Mouse (Mus musculus) forebrain, postnatal 0 days (tissue): ENCODE data around the gene Pin4. TPM values are rescaled to one million over a fixed set of nuclear protein-coding genes. Genes with fewer than 3 reads are reported as not detected.

Source experiments
- ATAC-seq: fragments of 200-750 bp; cut with Nextera tagmentation; 2 replicates; pipeline ENCODE4 v1.8.0; 2017; ENCODE audit warnings: mild to moderate bottlenecking, moderate library complexity
- DNase-seq: peaks from one replicate; pipeline ENCODE4 v3.0.0-alpha.2; 2015
- H3K27ac ChIP-seq: fragments of 300-500 bp; sonication (generic); 2 replicates; pipeline ENCODE4 v1.5.1; 2014; ENCODE audit warnings: low read depth, mild to moderate bottlenecking, antibody characterized with exemption, low read length, moderate library complexity, mixed read lengths
- H3K27me3 ChIP-seq: fragments of 300-500 bp; sonication (generic); 2 replicates; pipeline ENCODE4 v1.6.1; 2014; ENCODE audit warnings: mild to moderate bottlenecking, low read length, mixed read lengths; ENCODE audit not compliant: insufficient read depth
- H3K36me3 ChIP-seq: fragments of 300-500 bp; sonication (generic); 2 replicates; pipeline ENCODE4 v1.6.1; 2014; ENCODE audit warnings: mild to moderate bottlenecking, moderate library complexity; ENCODE audit not compliant: insufficient read depth
- H3K4me1 ChIP-seq: fragments of 300-500 bp; sonication (generic); 2 replicates; pipeline ENCODE4 v1.6.1; 2014; ENCODE audit warnings: antibody characterized with exemption; ENCODE audit not compliant: insufficient read depth
- H3K4me2 ChIP-seq: fragments of 300-500 bp; sonication (generic); 2 replicates; pipeline ENCODE4 v1.6.1; 2014; ENCODE audit warnings: low read depth, mild to moderate bottlenecking, moderate library complexity
- H3K4me3 ChIP-seq: fragments of 300-500 bp; sonication (generic); 2 replicates; pipeline ENCODE4 v1.5.1; 2014; ENCODE audit warnings: low read depth, low read length, mixed read lengths
- H3K9ac ChIP-seq: fragments of 300-500 bp; sonication (generic); 2 replicates; pipeline ENCODE4 v1.6.1; 2014; ENCODE audit warnings: mild to moderate bottlenecking
- H3K9me3 ChIP-seq: fragments of 300-500 bp; sonication (generic); 2 replicates; pipeline ENCODE4 v1.6.1; 2016; ENCODE audit warnings: low read length
- CTCF ChIP-seq: sonication (generic); IDR thresholded peaks from 2 replicates; pipeline ENCODE4 v1.5.1; 2016; ENCODE audit warnings: antibody characterized with exemption, control low read depth, low read depth
- WGBS: fragments of 180-500 bp; shearing (Covaris S2); extraction: QIAGEN DNeasy Blood & Tissue Kit; methylation state at CpG from one replicate; pipeline ENCODE4 v1.1.7; 2014; 5-methylcytosine and 5-hydroxymethylcytosine counted together
- polyA plus RNA-seq: library from polyadenylated mRNA; unstranded; fragments of >200 nt; fragmentation: Nextera tagmentation; extraction: Ambion mirVana; gene quantifications from 2 replicates; pipeline ENCODE4 v1.2.1, GENCODE M21; 2015
- total RNA-seq: library from RNA; depleted of rRNA; stranded (reverse); fragments of >200 nt; gene quantifications from 2 replicates; pipeline ENCODE4 v1.2.3, GENCODE M21; 2014; rRNA removed

The Pin4 gene
- total and polyA plus RNA-seq, 2 experiments from 2014 or later = 27.7 to 52.6 TPM

DNA sequence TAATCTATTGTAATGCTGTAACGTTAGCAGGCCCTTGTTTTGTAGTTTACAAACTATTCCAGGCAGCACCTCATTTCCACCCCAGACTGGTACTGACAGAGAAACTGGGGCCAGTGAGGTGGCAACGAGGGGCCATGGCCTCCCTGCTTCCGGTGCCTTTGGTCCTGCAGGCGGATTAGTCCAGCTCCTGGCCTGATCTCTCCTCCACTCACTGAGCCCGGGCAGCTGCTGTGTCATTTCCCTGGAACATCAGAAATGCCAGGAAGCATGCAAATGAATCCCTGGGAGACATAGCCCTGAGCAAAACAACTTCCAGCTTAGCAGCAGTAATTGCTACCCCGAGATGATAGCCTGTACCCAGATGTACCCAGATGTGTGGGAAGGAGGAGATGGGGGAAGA, 47.7 kb downstream of the Pin4 start:
- ATAC-seq (peak; percentile 43), DNase-seq (no peak)
- H3K27ac ChIP-seq = 0 out of 2 replicates have a peak overlapping the region, but pooled peaks have one; percentile 45
- TF ChIP-seq CTCF = no peak
- H3K9me3 ChIP-seq = no peaks in the 10 kb centered on the region
- no peaks in the 10 kb centered on the region for H3K27me3 ChIP-seq
- no peaks in the 10 kb centered on the region for H3K4me1 ChIP-seq
- no peaks in the 10 kb centered on the region for H3K36me3 ChIP-seq
- no peak overlapping the region for H3K9ac ChIP-seq
- H3K4me2 ChIP-seq = no peak overlapping the region
- 27% methylated on average over 6 of the region's 6 CpGs for WGBS
- no peak overlapping the region for H3K4me3 ChIP-seq

- H3K9ac ChIP-seq = no peak overlapping the region
- DNase-seq (no peak), ATAC-seq (no peak)
- 44% methylated on average over 1 of the region's 1 CpGs for WGBS
- H3K4me2 ChIP-seq = no peak overlapping the region
- H3K36me3 ChIP-seq = no peaks in the 10 kb centered on the region
- H3K27ac ChIP-seq = no peak overlapping the region
- H3K4me3 ChIP-seq = no peak overlapping the region
- TF ChIP-seq CTCF = no peak
- no peaks in the 10 kb centered on the region for H3K4me1 ChIP-seq
- no peaks in the 10 kb centered on the region for H3K9me3 ChIP-seq
- no peaks in the 10 kb centered on the region for H3K27me3 ChIP-seq
Observed at GRCm38 (mm10) chrX:102169724-102170123, 50.5 kb downstream of the Pin4 start.

DNA sequence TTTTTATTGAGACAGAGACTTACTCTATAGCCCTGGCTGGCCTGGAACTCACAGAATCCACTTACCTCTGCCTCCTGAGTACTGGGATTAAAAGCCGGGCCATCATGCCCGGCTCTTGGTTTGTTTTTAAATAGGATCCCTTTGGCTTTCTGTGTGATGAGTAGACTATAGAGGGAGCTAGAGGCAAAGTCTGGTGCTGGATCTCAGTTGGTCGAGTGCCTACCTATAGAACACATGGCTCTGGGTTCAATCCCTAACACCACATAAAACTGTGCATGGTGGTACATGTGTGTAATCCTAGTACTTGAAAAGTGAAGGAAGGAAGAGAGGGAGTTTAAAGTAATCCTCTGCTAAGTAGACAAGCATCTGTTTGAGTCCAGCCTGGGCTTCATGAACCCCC, 50.9 kb downstream of the Pin4 start:
- no peak overlapping the region for H3K4me3 ChIP-seq
- 43% methylated on average over 3 of the region's 3 CpGs for WGBS
- ATAC-seq (no peak), DNase-seq (no peak)
- H3K9ac ChIP-seq = no peak overlapping the region
- no peak overlapping the region for H3K4me2 ChIP-seq
- H3K4me1 ChIP-seq = no peaks in the 10 kb centered on the region
- H3K27me3 ChIP-seq = no peaks in the 10 kb centered on the region
- no peak overlapping the region for H3K27ac ChIP-seq
- H3K9me3 ChIP-seq = no peaks in the 10 kb centered on the region
- TF ChIP-seq CTCF = no peak
- H3K36me3 ChIP-seq = no peaks in the 10 kb centered on the region

GRCm38 (mm10) chrX:102170900-102171299, 51.7 kb downstream of the Pin4 start:
- Histone ChIP-seq H3K36me3 (no peaks in the 10 kb centered on the region), H3K4me2 (no peak overlapping the region), H3K27ac (no peak overlapping the region), H3K9me3 (no peaks in the 10 kb centered on the region), H3K27me3 (no peaks in the 10 kb centered on the region), H3K4me1 (no peaks in the 10 kb centered on the region), H3K4me3 (no peak overlapping the region), H3K9ac (no peak overlapping the region)
- no peak for TF ChIP-seq CTCF
- 72% methylated on average over 3 of the region's 3 CpGs for WGBS
- ATAC-seq (no peak), DNase-seq (no peak)

- WGBS = 87% methylated on average over 5 of the region's 5 CpGs
Observed at GRCm38 (mm10) chrX:102175538-102176287, 56.5 kb downstream of the Pin4 start.

More at GRCm38 (mm10) chrX:102175538-102176287, 56.5 kb downstream of the Pin4 start:
- ATAC-seq (no peak), DNase-seq (no peak)
- no peaks in the 10 kb centered on the region for H3K9me3 ChIP-seq
- H3K9ac ChIP-seq = no peak overlapping the region
- no peak overlapping the region for H3K27ac ChIP-seq
- H3K4me1 ChIP-seq = no peaks in the 10 kb centered on the region
- H3K27me3 ChIP-seq = no peaks in the 10 kb centered on the region
- no peak for TF ChIP-seq CTCF
- H3K4me3 ChIP-seq = no peak overlapping the region
- no peak overlapping the region for H3K4me2 ChIP-seq
- no peaks in the 10 kb centered on the region for H3K36me3 ChIP-seq

Other genes with a start within 250 kb of the Pin4 start
- gene Rtl5, start 48.1 kb upstream of the Pin4 start, total RNA-seq = 25.5 and 39.5 TPM in 2 replicates
- 2.5 and 6.0 TPM in 2 replicates for gene Rtl5, start 48.1 kb upstream of the Pin4 start, polyA plus RNA-seq
- gene Ercc6l, start 37.6 kb downstream of the Pin4 start, total RNA-seq = 1.2 and 2.0 TPM in 2 replicates
- gene Ercc6l, start 37.6 kb downstream of the Pin4 start, polyA plus RNA-seq = 0.52 and 0.64 TPM in 2 replicates
- gene Rps4x, start 69.9 kb downstream of the Pin4 start, total RNA-seq = 1,341 and 1,679 TPM in 2 replicates
- 432 and 524 TPM in 2 replicates for gene Rps4x, start 69.9 kb downstream of the Pin4 start, polyA plus RNA-seq
- 7.2 and 7.5 TPM in 2 replicates for gene Cited1, start 132.7 kb downstream of the Pin4 start, total RNA-seq
- gene Cited1, start 132.7 kb downstream of the Pin4 start, polyA plus RNA-seq = 7.1 and 9.5 TPM in 2 replicates